Mouse (Mus musculus) layer of hippocampus, postnatal 10 days (tissue): ENCODE data around the gene Crnn. TPM values are rescaled to one million over a fixed set of nuclear protein-coding genes. Genes with fewer than 3 reads are reported as not detected.

ENCODE experiments used
- DNase-seq, 2 experiments: peaks; one replicate each; pipeline ENCODE4 v3.0.0; 2021; ENCODE audit warnings: low spot score in 2 of 2
- long read RNA-seq: library from polyadenylated mRNA; stranded (forward); transcript quantifications from one replicate; pipeline ENCODE4 v2.0.0, GENCODE M21; 2023
- total RNA-seq, 2 experiments: library from RNA; stranded (reverse); gene quantifications; 2 replicates each; pipeline ENCODE4 v1.2.3; 2021

The Crnn gene
- not detected for total RNA-seq
- long read RNA-seq: 0 reads

DNA sequence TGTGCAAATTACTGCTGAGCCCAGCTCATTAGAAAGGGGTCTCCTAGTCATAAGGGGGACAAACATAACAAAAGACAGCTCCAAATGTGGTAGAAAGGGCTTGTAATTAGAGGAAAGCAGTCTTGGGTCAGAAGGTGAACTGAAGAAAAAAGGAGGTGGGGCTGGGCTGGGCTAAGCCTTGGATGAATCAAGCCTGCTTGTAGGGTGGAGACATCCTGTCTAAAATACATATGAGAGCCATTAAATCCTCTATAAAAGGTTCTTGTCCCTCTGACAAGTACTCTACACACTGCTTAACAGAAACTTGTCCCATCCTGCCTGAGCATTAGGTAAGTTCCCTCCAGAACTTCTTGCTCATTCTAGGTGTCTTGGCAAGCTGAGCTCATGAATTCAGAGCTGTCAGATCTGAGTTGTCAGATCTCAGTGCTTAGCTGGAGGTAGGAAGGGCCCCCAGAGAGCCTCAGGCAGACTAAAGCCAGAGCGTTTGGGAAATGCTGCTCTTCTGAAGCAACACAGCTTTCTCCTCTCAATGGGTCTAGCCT is at the start of gene Crnn:
TSS of gene Crnn (plus strand) at position 278 of the 542 bp plus-strand sequence.
- DNase-seq: no peak

DNA sequence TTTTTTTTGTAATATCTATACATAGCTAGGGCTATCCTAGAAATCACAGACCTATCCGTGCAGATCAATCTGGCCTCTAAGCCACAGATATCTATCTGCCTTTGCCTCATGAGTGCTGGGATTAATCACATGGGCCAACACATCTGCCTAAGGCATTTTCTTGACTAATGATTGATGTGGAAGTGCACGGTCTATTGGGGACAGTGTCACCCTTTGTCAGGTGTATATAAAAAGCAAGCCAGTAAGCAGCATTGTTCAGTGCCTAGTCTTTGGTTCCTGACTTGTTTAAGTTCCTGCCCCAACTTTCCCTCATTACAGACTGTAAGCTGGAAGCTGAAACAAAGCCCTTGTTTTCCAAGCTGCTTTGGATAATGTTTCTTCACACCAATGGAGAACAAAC is 48.1 kb upstream of the Crnn start:
- no peak for DNase-seq

DNA sequence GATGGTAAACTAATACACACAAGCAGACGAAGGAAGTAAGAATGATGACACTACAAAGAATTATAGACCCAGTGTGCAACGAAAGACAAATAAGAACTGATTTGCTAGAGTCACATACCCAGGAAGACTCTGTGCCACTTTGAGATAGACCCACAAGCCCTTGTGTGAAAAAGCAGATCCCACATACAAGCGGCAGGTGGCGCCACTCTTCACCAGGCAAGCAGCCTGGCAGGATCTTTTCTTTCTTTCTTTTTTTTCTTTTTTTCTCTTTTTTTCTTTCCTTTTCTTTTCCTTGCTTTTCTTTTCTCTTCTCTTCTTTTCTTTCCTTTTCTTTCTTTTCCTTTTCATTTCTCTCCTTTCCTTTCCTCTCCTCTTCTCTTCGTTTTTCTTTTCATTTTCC is 32.9 kb upstream of the Crnn start:
- DNase-seq: no peak

DNA sequence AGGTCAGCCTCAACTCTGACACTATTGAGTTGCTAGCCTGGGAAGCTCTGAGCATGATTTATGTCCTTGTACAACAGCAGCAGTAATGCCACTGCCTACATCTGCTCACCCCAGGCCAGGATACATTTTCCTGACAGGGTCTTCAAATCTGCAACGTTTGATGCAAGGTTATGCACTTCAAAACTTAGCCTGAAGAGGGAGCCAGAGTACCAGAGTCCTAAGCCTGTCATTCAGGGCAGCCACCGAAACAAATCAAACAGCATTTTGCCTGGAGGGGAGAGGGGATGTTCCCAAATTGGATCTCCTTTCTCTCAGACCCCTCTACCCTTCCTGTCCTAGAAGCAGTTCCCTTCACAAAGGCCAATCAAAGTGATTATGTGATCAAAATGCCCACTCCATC is 30.1 kb upstream of the Crnn start:
- DNase-seq: peak; percentile 53 to 66

DNA sequence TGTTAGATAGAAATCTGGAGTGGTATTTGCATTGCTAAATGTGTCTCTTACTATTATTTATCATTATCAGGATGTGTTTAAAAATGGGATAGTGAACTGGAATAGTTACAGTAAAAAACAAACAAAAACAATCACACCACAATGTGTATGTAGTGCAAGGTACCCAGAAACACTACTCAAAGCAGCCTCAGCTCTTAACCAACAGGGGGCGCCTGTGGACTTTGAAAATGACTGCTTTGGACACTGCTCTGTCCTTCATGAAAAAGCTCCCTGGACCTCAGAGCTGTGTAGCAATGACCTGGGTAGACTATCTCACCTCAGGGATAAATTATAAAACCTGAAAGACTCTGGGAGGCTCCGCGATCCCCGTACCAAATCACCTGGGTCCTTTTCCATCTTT is 25.5 kb upstream of the Crnn start:
- DNase-seq: no peak

DNA sequence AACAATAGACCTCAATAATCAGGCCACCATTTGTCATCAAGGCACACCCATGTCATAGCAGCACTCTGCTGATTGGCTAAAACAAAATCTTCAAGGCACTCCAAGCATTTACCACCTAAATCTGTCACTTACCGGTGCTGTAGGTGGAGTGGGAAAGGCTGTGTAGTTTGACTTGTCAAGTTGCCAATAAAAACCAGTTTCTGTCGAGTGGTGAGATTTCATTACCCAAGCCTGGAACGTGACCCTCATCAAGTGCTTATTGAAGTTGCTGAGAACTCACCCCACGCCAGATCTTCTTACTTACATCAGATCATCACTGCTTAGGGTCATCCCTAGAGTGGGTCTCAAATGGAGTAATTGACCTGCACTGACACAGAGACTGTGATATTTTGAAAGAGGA is 16.5 kb upstream of the Crnn start:
- DNase-seq: no peak

DNA sequence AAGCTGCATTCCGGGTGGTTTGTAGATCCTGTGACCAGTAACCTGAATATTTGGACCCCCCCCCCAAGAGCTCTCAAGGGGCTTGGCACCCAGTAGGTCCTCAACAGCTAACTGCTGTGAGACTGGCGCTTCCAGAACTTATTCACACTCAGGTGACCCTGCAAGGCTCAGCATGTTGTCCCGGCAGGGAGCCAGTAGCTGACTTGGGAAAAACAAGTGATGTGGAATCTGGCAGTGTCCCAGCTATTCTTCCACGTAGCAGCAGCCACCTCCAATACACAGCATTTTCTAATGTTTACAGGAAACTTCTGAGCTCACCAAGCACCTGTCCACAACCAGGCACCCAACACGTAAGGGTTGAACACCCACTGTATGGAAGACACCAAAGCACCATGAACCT is 15.5 kb upstream of the Crnn start:
- no peak for DNase-seq

DNA sequence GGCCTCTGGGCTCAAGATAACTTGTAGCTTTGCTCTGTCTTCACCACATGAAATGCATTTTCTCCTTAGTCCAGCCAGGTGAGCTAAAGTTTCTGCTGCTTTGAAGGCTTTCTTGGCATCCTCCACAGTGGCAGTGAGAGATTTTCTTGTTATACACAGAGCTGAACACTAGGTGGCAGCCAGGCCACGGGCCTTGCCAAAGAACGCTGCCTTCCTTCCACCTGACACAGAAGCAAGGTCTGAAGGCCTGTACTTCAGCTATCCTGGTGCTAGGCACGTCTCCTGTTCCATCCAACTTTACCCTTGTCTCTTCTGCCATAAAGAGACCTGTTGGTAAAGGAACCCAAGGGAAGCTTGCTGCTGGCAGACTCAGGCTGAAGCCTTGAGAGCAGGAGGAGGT is 14.1 kb upstream of the Crnn start:
- DNase-seq: peak; percentile 61 to 77

DNA sequence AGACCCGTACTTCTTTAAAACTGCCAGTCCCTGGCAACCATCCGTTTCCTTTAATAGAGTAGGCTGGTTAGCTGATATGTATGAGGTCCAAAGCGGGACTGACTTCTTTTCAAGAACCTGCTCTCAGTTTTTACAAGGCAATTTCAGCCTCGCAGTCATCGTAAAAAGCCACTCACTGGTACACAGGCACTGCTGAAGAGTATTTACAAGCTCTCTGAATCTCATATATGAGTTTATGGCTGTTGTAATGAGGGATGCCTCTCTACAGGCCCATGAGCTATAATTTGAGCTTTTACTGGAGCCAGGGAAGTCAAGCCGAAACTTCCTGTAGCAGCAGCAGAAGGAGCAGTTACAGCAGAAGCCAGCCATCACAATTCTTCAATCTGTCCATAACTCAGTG is 17.9 kb downstream of the Crnn start:
- no peak for DNase-seq

DNA sequence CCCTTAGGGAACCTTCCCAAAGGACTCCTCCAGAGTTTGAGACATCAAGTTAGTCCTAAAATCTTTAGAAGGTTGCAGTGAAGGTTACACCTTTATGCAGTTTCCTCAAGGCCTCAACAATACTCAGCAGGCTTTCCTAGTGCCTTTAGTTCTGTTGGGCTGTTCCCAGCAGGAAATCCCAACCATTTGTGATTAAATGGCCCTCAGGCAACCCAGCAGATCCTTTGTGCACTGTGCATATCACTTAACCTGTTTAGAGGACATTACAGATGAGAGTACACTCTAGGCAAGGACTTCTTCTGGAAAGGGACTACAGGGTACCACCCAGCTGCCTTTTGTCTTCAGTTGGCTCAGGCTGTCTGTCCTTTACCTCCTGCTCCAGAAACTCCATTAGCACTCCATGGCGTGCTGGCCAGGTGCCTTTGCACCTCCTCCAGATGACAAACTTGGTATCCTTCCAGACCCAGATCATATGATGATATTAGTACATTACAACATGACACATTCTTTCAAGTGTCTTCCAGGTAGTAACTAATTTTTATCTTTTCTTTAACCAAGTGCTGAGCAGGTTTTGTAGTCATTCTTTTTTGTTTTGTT is 18.5 kb downstream of the Crnn start:
- DNase-seq: no peak

DNA sequence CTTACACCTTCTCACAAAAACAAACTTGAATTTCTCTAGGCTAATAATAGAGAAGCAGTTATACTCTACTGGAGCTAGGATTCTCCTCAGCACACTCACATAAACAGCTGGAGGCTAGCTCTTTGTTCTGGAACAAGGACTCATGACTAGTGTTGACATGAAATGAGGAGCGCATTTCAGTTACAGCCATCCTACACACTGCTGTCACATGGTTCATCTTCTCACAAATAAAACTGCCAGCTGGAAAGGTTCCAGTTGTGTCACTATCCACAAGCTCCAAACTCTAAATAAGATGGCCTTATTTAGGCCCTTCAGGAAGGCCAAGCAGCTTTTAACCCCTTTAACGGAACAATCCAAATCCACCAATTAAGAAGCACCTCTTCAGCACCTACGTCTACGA is 36.3 kb downstream of the Crnn start:
- DNase-seq: no peak

DNA sequence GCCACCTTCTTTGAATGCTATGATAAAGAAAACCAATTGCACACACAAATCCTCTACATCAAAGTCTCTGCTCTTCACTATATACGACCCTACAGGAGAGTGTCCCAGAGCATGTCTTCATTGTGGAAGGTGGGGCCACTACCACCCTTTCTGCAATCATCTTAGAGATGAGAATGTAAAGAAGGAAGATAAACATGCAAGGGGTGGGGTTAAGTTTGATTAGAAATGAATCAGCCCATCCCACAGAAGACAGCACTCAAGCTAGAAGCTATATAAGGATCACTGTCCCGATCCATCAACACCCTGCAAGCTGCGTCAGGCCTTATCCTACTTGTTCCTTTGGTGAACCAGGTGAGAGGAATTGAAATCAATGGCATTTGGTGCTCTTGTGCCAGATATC is 52.4 kb downstream of the Crnn start, which contains the start of gene Flg2:
TSS of gene Flg2 (plus strand) at position 301 of the 400 bp plus-strand sequence.
- no peak for DNase-seq

Other genes with a start within 250 kb of the Crnn start
- gene Lce3a, start 218.6 kb upstream of the Crnn start, total RNA-seq: not detected
- gene Lce3b, start 211.8 kb upstream of the Crnn start, total RNA-seq: not detected
- not detected for gene Lce3c, start 200.3 kb upstream of the Crnn start, total RNA-seq
- not detected for gene Lce3d, start 187.4 kb upstream of the Crnn start, total RNA-seq
- gene Lce3e, start 177.7 kb upstream of the Crnn start, total RNA-seq: not detected
- not detected for gene Lce3f, start 152.6 kb upstream of the Crnn start, total RNA-seq
- gene Crct1, start 129.1 kb upstream of the Crnn start, total RNA-seq: not detected
- not detected for gene Lce1m, start 125.7 kb upstream of the Crnn start, total RNA-seq
- not detected for gene Gm4858, start 76.0 kb upstream of the Crnn start, total RNA-seq
- gene Flg2, start 52.5 kb downstream of the Crnn start, total RNA-seq: not detected
- not detected for gene Flg, start 128.7 kb downstream of the Crnn start, total RNA-seq
- not detected for gene Hrnr, start 175.0 kb downstream of the Crnn start, total RNA-seq
- not detected for gene Rptn, start 248.9 kb downstream of the Crnn start, total RNA-seq